Mouse (Mus musculus) lung, postnatal 14 days (tissue): ENCODE data around the gene Dlx4.
A peak's percentile ranks its signal among the peaks of the same experiment; 100 is the strongest.

Experiments
- DNase-seq: peaks from one replicate; pipeline ENCODE4 v3.0.0; 2021

Gene Dlx4

GRCm38 (mm10) chr11:95142258-95142657 lies 3.8 kb downstream of the Dlx4 start:
- no peak for DNase-seq

DNA sequence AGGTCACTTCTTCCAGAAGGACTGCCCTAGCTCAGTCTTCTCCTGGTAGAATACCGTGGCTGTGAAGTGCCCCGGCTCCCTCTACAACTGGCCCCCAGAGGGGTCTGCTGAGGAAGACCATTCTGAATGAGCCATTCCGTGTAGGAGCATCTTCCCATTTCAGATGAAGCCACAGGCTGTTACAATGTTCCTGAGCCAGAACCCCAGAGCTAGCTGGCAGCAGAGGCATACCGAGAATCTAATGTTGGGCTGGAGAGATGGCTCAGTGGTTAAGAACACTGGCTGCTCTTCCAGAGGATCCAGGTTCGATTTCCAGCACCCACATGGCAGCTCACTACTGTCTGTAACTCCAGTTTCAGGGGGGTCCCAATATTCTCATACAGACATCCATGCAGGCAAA lies 6.2 kb downstream of the Dlx4 start:
- DNase-seq = no peak

- no peak for DNase-seq
Observed at GRCm38 (mm10) chr11:95137281-95137680, 8.8 kb downstream of the Dlx4 start.

DNA sequence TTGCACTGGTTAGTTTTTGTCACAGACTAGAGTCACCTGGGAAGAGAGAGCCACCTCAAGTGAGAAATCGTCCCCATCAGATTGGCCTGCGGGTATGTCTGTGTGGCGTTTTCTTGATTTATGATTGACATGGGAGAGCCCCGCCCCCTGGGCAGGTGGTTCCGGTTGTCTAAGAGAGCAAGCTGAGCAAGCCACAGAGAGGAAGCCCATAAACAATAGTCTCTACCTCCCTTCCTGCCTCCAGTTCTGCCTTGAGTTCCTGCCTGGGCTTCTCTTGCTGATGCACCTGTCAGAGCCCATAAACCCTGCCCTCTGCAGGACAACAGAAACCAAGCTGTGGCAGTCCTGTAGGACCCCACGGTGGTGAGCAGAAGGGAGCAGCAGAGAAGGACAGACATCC lies 12.7 kb downstream of the Dlx4 start:
- no peak for DNase-seq

DNA sequence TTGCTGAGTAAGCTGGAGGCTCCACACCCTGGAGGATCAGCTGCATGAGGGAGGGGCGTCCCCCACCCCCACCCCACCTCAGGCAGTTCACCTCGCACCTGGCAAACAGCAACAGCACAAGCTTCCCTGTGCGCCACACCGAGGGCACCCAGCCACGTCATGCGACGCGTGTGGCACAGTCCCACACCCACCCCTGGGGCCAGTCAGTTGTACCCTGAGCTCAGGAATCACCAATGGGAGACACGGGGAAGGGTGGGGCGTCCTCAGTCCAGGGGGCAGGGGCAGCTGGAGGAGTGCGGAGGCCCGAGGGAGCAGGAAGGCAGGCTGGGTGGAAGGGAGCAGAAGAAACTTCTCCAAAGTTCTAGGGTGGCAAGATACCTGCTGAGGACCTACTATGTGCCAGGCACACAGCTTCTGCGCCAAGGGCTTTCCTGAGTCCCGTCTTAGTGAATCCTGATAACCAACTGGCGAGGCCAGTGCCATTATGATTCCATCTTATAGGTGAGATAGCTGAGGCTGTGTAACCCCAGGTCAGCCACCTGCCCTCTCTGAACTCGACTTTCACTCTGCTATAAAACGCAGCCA lies 15.3 kb downstream of the Dlx4 start:
- no peak for DNase-seq

DNA sequence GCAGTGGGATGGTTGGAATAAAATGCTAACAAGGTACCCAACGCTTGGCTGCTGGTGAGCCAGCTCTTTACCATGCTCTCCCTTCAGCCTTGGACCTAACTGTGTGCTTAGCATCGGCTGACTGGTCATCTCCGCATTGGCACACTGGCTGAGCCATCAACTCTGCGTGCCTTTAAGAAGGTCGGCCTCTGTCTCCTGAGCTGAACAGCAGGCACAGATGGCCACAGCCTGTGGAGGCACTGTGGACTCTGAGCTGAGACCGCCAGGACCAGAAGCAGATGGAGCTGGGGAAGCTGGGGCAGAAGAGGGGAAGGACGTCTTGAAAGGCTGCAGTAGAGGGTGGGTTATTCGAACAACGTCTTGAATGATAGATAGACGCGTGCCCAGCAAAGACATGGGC lies 17.7 kb downstream of the Dlx4 start:
- no peak for DNase-seq

DNA sequence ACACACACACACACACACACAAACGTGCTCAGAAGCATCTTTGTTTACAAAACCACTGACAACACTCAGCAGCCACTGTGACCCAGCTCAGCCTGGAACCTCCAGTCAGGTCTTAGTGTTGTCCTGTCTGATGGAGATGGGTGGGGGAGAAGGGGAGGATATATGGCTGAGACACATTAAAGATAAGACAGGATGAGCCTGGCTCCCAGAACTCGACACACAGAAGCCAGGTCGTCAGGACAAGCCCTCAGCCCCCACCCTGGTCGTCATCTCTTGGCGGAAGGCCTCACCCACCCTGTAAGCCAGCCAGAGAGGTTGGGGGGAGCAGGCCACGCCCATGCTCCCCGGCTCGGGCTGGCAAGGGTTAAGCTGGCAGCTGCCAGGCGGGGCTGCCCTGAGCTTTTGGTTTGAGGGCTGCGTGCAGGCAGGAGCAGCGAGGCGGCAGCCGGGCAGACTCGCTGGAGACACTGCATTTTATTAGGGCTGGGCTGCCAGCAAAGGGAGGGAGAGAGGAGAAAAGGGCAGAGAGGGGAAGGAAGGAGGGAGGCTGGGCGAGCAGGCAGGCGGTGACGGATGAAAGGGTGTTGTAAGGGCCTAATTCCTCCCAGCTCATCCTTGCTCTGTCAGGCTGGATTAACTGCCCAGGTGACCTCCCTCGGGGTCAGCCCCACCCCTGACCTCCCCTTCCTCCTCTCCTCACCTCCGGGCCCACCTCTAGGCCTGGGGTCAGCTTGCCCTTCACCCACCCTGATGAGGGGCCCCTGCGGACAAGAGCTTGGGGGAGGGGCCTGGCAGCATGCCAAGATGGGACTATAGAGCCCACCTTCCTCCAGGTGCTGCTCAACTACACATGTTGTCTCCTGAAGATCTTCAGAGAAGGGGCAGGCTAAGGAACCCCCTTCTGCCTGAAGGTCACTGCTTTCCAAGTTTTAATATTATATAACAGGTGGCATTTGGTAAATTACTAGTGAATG lies 19.5 kb downstream of the Dlx4 start:
- no peak for DNase-seq

- DNase-seq = no peak
Observed at GRCm38 (mm10) chr11:95125366-95125948, 20.6 kb downstream of the Dlx4 start.

DNA sequence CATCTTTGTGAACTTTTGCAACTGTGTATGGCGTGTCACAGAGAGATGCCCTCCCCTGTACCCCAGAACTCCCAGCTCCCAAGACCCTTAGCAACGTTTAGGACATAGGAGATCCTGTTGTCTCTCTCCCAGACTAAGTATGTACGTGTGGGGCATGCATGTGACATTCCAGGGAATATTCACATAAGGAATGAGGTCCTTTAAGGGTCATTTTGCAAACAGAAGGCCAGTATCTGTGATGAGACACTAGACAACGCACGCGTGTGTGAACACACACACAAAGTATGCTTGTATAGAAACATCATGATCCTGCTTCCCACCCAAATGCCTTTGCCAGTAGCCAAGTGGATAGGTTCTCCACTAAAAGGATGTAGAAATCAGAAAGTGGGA lies 24.0 kb downstream of the Dlx4 start:
- DNase-seq = no peak

- no peak for DNase-seq
Observed at GRCm38 (mm10) chr11:95121161-95122099, 24.6 kb downstream of the Dlx4 start.

GRCm38 (mm10) chr11:95120633-95121020 lies 25.4 kb downstream of the Dlx4 start:
- DNase-seq = no peak

DNA sequence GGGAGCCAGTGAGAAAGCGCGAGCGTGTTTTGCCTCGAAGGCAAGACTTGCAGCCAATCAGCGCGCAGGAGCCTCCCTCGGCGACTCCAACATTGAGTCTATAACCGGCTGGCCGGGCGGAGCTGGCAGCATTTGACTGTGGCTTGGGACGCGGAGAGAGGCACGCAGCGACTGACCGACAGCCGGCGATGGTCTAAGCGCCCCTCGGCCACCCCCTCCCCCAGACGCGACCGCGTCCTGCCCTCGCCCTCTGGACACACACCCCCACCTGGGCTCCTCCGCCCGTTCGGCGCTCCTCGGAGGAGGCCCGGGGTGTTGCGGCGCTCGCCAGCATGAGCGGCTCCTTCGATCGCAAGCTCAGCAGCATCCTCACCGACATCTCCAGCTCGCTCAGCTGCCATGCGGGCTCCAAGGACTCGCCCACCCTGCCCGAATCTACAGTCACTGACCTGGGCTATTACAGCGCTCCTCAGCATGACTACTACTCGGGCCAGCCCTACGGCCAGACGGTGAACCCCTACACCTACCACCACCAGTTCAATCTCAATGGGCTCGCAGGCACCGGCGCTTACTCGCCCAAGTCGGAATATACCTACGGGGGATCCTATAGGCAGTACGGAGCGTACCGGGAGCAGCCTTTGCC lies 26.0 kb downstream of the Dlx4 start, which contains the start of gene Dlx3:
Dlx3 (plus strand) TSS at position 130 of the 643 bp plus-strand sequence.
- no peak for DNase-seq

- DNase-seq = peak; percentile 83
Observed at GRCm38 (mm10) chr11:95118505-95118904, 27.6 kb downstream of the Dlx4 start.

DNA sequence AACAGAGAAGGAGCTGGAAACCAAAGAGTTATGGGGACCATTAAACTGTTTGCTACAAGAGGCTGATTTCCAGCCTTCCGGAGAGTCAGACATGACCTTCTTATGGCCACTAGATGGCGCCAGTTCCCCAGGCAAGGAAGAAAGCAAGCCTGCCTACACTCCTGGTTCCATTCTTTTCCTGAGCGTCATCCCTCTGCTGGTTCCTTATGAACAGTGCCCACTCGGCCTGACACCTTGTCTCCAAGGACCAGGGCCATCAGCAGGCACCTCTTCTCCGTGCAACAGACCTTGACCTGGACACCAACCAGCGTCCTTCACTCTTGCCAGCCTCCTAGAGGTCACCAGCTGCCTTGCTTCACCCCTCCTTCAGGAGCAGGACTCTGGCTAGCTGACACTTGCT lies 29.0 kb downstream of the Dlx4 start:
- peak; percentile 78 for DNase-seq

DNA sequence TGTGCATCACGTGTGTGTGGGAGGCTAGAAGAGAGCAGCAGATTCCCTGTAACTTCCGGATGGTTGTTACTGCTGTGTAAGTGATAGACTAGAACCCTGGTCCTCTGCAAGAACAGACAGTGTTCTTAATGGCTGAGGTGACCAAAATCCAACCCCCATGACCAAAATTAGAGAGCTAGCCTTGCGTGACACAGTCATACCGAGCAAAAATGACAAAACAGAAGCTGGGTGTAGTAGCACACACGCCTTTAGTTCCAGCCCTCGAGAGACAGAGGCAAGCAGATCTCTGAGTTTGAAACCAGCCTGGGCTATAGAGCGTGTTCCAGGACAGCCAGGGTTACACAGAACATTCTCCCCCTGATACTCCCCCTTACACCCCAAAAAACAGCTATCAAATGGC lies 36.0 kb downstream of the Dlx4 start:
- DNase-seq = no peak

DNA sequence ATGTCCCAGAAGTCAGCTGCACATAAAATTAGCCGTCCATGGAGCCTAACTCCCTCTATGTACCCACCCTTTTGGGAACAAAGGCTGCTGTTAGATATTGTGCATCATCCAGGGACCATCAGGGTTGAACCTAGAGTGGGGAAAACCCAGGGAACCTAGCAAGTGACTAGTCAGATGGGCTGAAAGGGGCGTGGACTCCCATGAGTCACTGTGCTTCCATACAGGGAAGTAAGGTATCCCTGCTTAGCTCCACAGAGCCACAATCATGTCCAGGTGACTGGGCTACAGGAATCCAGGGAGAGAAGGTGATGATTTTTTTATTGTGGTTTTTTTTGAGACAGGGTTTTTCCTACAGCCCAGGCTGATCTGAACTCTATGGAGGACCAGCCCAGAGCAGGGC lies 37.1 kb downstream of the Dlx4 start:
- no peak for DNase-seq

- peak; percentile 89 for DNase-seq
Observed at GRCm38 (mm10) chr11:95106440-95107236, 39.4 kb downstream of the Dlx4 start.

GRCm38 (mm10) chr11:95105274-95105874 lies 40.7 kb downstream of the Dlx4 start:
- peak; percentile 59 for DNase-seq

DNA sequence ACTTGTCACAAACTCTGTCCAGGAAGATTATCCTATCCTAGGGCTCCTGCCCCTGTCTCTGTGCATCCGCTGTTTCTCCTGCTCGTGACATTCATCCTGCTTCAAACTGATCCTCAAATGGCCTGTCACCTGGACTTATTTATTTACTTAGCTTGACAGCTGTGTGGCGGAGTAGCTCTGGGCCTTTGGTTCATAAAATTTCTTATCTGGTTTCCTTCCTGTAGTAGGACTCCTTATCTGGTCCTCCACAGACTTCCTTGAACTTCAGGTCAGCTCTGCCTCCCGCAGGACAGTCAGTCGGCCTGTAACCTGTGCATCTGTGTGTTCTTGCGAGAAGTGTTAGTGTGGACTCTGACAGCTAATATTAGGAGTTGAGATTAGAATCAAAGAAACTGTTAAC lies 41.8 kb downstream of the Dlx4 start:
- no peak for DNase-seq

- peak; percentile 55 for DNase-seq
Observed at GRCm38 (mm10) chr11:95102161-95102904, 43.7 kb downstream of the Dlx4 start.
